Mouse (Mus musculus) gastrocnemius, postnatal 4 days (tissue): ENCODE results near the gene Heatr6. TPM values are rescaled to one million over a fixed set of nuclear protein-coding genes. Genes with fewer than 3 reads are reported as not detected.

Source experiments
- DNase-seq, 2 experiments: peaks; one replicate each; pipeline ENCODE4 v3.0.0; 2021 to 2022; ENCODE audit warnings: low spot score in 2 of 2, mixed read lengths in 2 of 2
- total RNA-seq, 2 experiments: library from RNA; stranded (reverse); gene quantifications; 2 replicates each; pipeline ENCODE4 v1.2.3; 2021

The Heatr6 gene
- total RNA-seq, 2 experiments from 2014 or later, result 11.1 to 12.8 TPM

- no peak for DNase-seq
Observed at GRCm38 (mm10) chr11:83747376-83748265, 5.9 kb upstream of the Heatr6 start.

GRCm38 (mm10) chr11:83754227-83754626, 731 bp downstream of the Heatr6 start:
- DNase-seq, result no peak

GRCm38 (mm10) chr11:83767306-83767705, 13.8 kb downstream of the Heatr6 start:
- DNase-seq, result no peak

GRCm38 (mm10) chr11:83768976-83769375, 15.5 kb downstream of the Heatr6 start:
- DNase-seq, result no peak

- no peak for DNase-seq
Observed at GRCm38 (mm10) chr11:83771014-83771413, 17.5 kb downstream of the Heatr6 start.

GRCm38 (mm10) chr11:83772341-83772740, 18.8 kb downstream of the Heatr6 start:
- no peak for DNase-seq

GRCm38 (mm10) chr11:83773691-83774090, 20.2 kb downstream of the Heatr6 start:
- no peak for DNase-seq

GRCm38 (mm10) chr11:83774324-83774723, 20.8 kb downstream of the Heatr6 start:
- DNase-seq, result no peak

- DNase-seq, result no peak
Observed at GRCm38 (mm10) chr11:83776798-83777197, 23.3 kb downstream of the Heatr6 start.

GRCm38 (mm10) chr11:83783931-83784600, 30.6 kb downstream of the Heatr6 start:
- DNase-seq, result no peak

- DNase-seq, result no peak
Observed at GRCm38 (mm10) chr11:83784661-83785060, 31.2 kb downstream of the Heatr6 start.

GRCm38 (mm10) chr11:83785366-83785765, 31.9 kb downstream of the Heatr6 start:
- peak in 1 of 2 experiments; percentile 37 for DNase-seq

- no peak for DNase-seq
Observed at GRCm38 (mm10) chr11:83786835-83787234, 33.3 kb downstream of the Heatr6 start.

GRCm38 (mm10) chr11:83787401-83788021, 34.0 kb downstream of the Heatr6 start:
- DNase-seq, result no peak

- no peak for DNase-seq
Observed at GRCm38 (mm10) chr11:83788331-83788730, 34.8 kb downstream of the Heatr6 start.

GRCm38 (mm10) chr11:83789259-83789658, 35.8 kb downstream of the Heatr6 start:
- DNase-seq, result no peak

- no peak for DNase-seq
Observed at GRCm38 (mm10) chr11:83791133-83791532, 37.6 kb downstream of the Heatr6 start.

GRCm38 (mm10) chr11:83792316-83792914, 38.9 kb downstream of the Heatr6 start:
- no peak for DNase-seq

GRCm38 (mm10) chr11:83793264-83793663, 39.8 kb downstream of the Heatr6 start:
- DNase-seq, result no peak

GRCm38 (mm10) chr11:83796112-83796511, 42.6 kb downstream of the Heatr6 start:
- no peak for DNase-seq

GRCm38 (mm10) chr11:83796980-83797608, 43.6 kb downstream of the Heatr6 start:
- no peak for DNase-seq
